Mouse (Mus musculus) thymus, adult 18-20 months (tissue): ENCODE measurements around the gene Nr2f2.

Source experiments
- DNase-seq, 2 experiments: peaks; one replicate each; pipeline ENCODE4 v3.0.0; 2022; ENCODE audit warnings: mixed read lengths in 2 of 2

Nr2f2 gene

GRCm38 (mm10) chr7:70365941-70366807 is at the start of gene Nr2f2:
Nr2f2 (minus strand) TSS chr7:70366735.
- DNase-seq = no peak

GRCm38 (mm10) chr7:70414461-70414860 is 47.9 kb upstream of the Nr2f2 start:
- no peak for DNase-seq

- no peak for DNase-seq
Observed at GRCm38 (mm10) chr7:70413646-70414045, 47.1 kb upstream of the Nr2f2 start.

- DNase-seq = no peak
Observed at GRCm38 (mm10) chr7:70412900-70413299, 46.4 kb upstream of the Nr2f2 start.

- DNase-seq = no peak
Observed at GRCm38 (mm10) chr7:70410350-70410749, 43.8 kb upstream of the Nr2f2 start.

GRCm38 (mm10) chr7:70409890-70410289 is 43.4 kb upstream of the Nr2f2 start:
- DNase-seq = no peak

- DNase-seq = no peak
Observed at GRCm38 (mm10) chr7:70408814-70409213, 42.3 kb upstream of the Nr2f2 start.

GRCm38 (mm10) chr7:70407123-70407522 is 40.6 kb upstream of the Nr2f2 start:
- DNase-seq = no peak

- no peak for DNase-seq
Observed at GRCm38 (mm10) chr7:70406527-70406926, 40.0 kb upstream of the Nr2f2 start.

- no peak for DNase-seq
Observed at GRCm38 (mm10) chr7:70405466-70405865, 38.9 kb upstream of the Nr2f2 start.

- DNase-seq = no peak
Observed at GRCm38 (mm10) chr7:70382828-70383227, 16.3 kb upstream of the Nr2f2 start.

GRCm38 (mm10) chr7:70381409-70382244 is 15.1 kb upstream of the Nr2f2 start:
- no peak for DNase-seq

GRCm38 (mm10) chr7:70380943-70381342 is 14.4 kb upstream of the Nr2f2 start:
- no peak for DNase-seq

GRCm38 (mm10) chr7:70380246-70380645 is 13.7 kb upstream of the Nr2f2 start:
- no peak for DNase-seq

- no peak for DNase-seq
Observed at GRCm38 (mm10) chr7:70370552-70371262, 4.2 kb upstream of the Nr2f2 start.

GRCm38 (mm10) chr7:70369731-70370551 is 3.4 kb upstream of the Nr2f2 start:
- DNase-seq = no peak

GRCm38 (mm10) chr7:70369061-70369730 is 2.7 kb upstream of the Nr2f2 start:
- DNase-seq = no peak

GRCm38 (mm10) chr7:70368751-70369060 is 2.2 kb upstream of the Nr2f2 start:
- DNase-seq = no peak

GRCm38 (mm10) chr7:70368268-70368655 is 1.7 kb upstream of the Nr2f2 start:
- DNase-seq = no peak

GRCm38 (mm10) chr7:70367591-70368267 is 1.2 kb upstream of the Nr2f2 start:
- no peak for DNase-seq

- DNase-seq = no peak
Observed at GRCm38 (mm10) chr7:70366808-70367095, 217 bp upstream of the Nr2f2 start.

- DNase-seq = no peak
Observed at GRCm38 (mm10) chr7:70365401-70365811, 1.1 kb downstream of the Nr2f2 start.
